8 mouse cellular contexts compared by ENCODE assay signal in genomic region chr7:140821653-140822329, GRCm38 (mm10). TPM values are rescaled to one million over a fixed set of nuclear protein-coding genes. Genes with fewer than 3 reads are reported as not detected.
DNase-seq lines count a peak whose midpoint lies in the region; ATAC-seq and TF ChIP-seq lines count a peak whose summit lies in the region.

Gene Zfp941, minus strand, starts transcription at chr7:140822178.

- H3K4me3 ChIP-seq in erythroblast, embryonic 14.5 days (replicated peaks), result peak within 1 kb of the TSS; percentile 60
- peak within 1 kb of the TSS; percentile 75 for H3K4me3 ChIP-seq in hindbrain, embryonic 14.5 days (replicated peaks; ENCODE audit: low read length)
- H3K4me3 ChIP-seq in left cerebral cortex, adult 2 months, result peak within 1 kb of the TSS; percentile 49
- peak within 1 kb of the TSS; percentile 91 for H3K4me3 ChIP-seq in megakaryocyte, embryonic 14.5 days (replicated peaks)
- H3K4me3 ChIP-seq in small intestine, adult 2 months (ENCODE audit: low read depth, low read length), result peak within 1 kb of the TSS; percentile 59

- peak; percentile 90 for DNase-seq in ES-CJ7 (ENCODE audit: low read depth, low spot score)
- DNase-seq in brain, embryonic 18.5 days (ENCODE audit: low read depth, low spot score), result peak; percentile 66
- DNase-seq in hindbrain, embryonic 14.5 days (ENCODE audit: low spot score), result peak; percentile 84
- DNase-seq in left cerebral cortex, adult 2 months (ENCODE audit: extremely low spot score in 1 of 2, low spot score in 2 of 2), result peak; percentile 67 to 68
- no peak for DNase-seq in adipocyte (ENCODE audit: low spot score)

- H3K27me3 ChIP-seq in erythroblast, embryonic 14.5 days (ENCODE audit: control insufficient read depth), result peaks cover 4% of the 10 kb centered on the region; the same call in 1 of the 2 replicates
- H3K27me3 ChIP-seq in hindbrain, embryonic 14.5 days (ENCODE audit: control insufficient read depth, insufficient read depth, low read length), result no peaks in the 10 kb centered on the region
- H3K27me3 ChIP-seq in megakaryocyte, embryonic 14.5 days (replicated peaks), result peaks cover 19% of the 10 kb centered on the region
- no peaks in the 10 kb centered on the region; the same call in 1 of the 2 replicates for H3K27me3 ChIP-seq in small intestine, adult 2 months (ENCODE audit: control insufficient read depth, insufficient read depth, low read length)

- peak within 1 kb of the TSS; percentile 95 for H3K27ac ChIP-seq in hindbrain, embryonic 14.5 days
- H3K27ac ChIP-seq in left cerebral cortex, adult 2 months, result peak within 1 kb of the TSS; percentile 93
- no peak within 1 kb of the TSS for H3K27ac ChIP-seq in small intestine, adult 2 months (ENCODE audit: insufficient read depth, low read depth, low read length)

- 2% methylated on average over 21 of the region's 21 CpGs for WGBS in hindbrain, embryonic 14.5 days
- 6% methylated on average over 21 of the region's 21 CpGs for WGBS in small intestine, adult 2 months

- peak within 1 kb of the TSS; percentile 87 for H3K9ac ChIP-seq in hindbrain, embryonic 14.5 days

- no peak for TF ChIP-seq CTCF in left cerebral cortex, adult 2 months (IDR thresholded peaks at IDR 0.05)
- no peak for TF ChIP-seq CTCF in small intestine, adult 2 months (IDR thresholded peaks at IDR 0.05; ENCODE audit: extremely low read depth, insufficient read length, insufficient replicate concordance, low read depth, low read length)

- no peak for TF ChIP-seq POLR2A in small intestine, adult 2 months (IDR thresholded peaks at IDR 0.05; ENCODE audit: low read depth, low read length)

- H3K4me1 ChIP-seq in erythroblast, embryonic 14.5 days (ENCODE audit: control insufficient read depth), result peaks cover 7% of the 10 kb centered on the region
- peaks cover 17% of the 10 kb centered on the region; the same call in 1 of the 2 replicates for H3K4me1 ChIP-seq in hindbrain, embryonic 14.5 days (replicated peaks; ENCODE audit: control insufficient read depth, insufficient read depth, low read length)
- peaks cover 11% of the 10 kb centered on the region for H3K4me1 ChIP-seq in megakaryocyte, embryonic 14.5 days
- peaks cover 3% of the 10 kb centered on the region for H3K4me1 ChIP-seq in small intestine, adult 2 months (ENCODE audit: control insufficient read depth, insufficient read depth, insufficient read length, low read length)

- no peaks in the 10 kb centered on the region for H3K36me3 ChIP-seq in erythroblast, embryonic 14.5 days (ENCODE audit: control insufficient read depth)
- H3K36me3 ChIP-seq in hindbrain, embryonic 14.5 days (replicated peaks; ENCODE audit: control insufficient read depth, insufficient read depth), result peaks cover 7% of the 10 kb centered on the region; the same call in 1 of the 2 replicates
- H3K36me3 ChIP-seq in megakaryocyte, embryonic 14.5 days (replicated peaks; ENCODE audit: low read length), result peaks cover 3% of the 10 kb centered on the region
- no peaks in the 10 kb centered on the region for H3K36me3 ChIP-seq in small intestine, adult 2 months (ENCODE audit: control insufficient read depth, insufficient read depth, low read length)

- H3K9me3 ChIP-seq in erythroblast, embryonic 14.5 days (ENCODE audit: control insufficient read depth, low read length), result no peaks in the 10 kb centered on the region
- H3K9me3 ChIP-seq in hindbrain, embryonic 14.5 days (ENCODE audit: control insufficient read depth, low read length), result no peaks in the 10 kb centered on the region
- H3K9me3 ChIP-seq in megakaryocyte, embryonic 14.5 days, result no peaks in the 10 kb centered on the region

- intact Hi-C loops in left cerebral cortex, adult 2 months (cut with DNase I), result no loop called here

- peak; percentile 93 for ATAC-seq in hindbrain, embryonic 14.5 days (ENCODE audit: low FRiP score)

- peak within 1 kb of the TSS; percentile 63 for H3K4me2 ChIP-seq in hindbrain, embryonic 14.5 days (replicated peaks)

RNA-seq across cellular contexts. Expression of gene Zfp941, which starts in this region (rescaled TPM):
- polyA plus RNA-seq in erythroblast, embryonic 14.5 days (2012), result not detected in 2 replicates
- polyA plus RNA-seq in hindbrain, embryonic 14.5 days (2014; fragmentation: Nextera tagmentation; extraction: Ambion mirVana), result 33.7 and 33.9 TPM in 2 replicates
- 10 to 100 TPM; 29.1 to 31.2 TPM for total RNA-seq in left cerebral cortex, adult 2 months (2021)
- polyA plus RNA-seq in megakaryocyte, embryonic 14.5 days (2012; ENCODE audit: insufficient read depth, low replicate concordance), result 1.8 TPM in 1 of 2 replicates, not detected in the other
- not detected in 2 replicates for polyA plus RNA-seq in small intestine, adult 2 months (2012; rRNA removed)

Comparison
In these comparisons a context has a peak if more than half of its experiments do, and no peak if none do; other contexts are left out.
1. RNA of gene Zfp941 (polyA plus RNA-seq): 33.7 to 33.9 TPM in hindbrain, embryonic 14.5 days; not detected in small intestine, adult 2 months, not detected in erythroblast, embryonic 14.5 days and 1.8 TPM in megakaryocyte, embryonic 14.5 days; every median in the first group is over 10 times any median in the second.
2. Peak in every context shown above with its lines, with median percentiles within 50 percentile points of each other: H3K4me3 ChIP-seq.